Mouse (Mus musculus) heart, adult 2 months (tissue): ENCODE results near the gene Lmtk3. TPM values are rescaled to one million over a fixed set of nuclear protein-coding genes. Genes with fewer than 3 reads are reported as not detected.

ENCODE experiments used
- DNase-seq, 2 experiments: peaks; one replicate each; pipeline ENCODE4 v3.0.0; 2021
- H3K27ac ChIP-seq: fragments of 200-600 bp; 2 replicates; pipeline ENCODE4 v1.8.1; 2022
- H3K27me3 ChIP-seq: fragments of 200-500 bp; 2 replicates; pipeline ENCODE4 v1.6.1; 2012; ENCODE audit warnings: mild to moderate bottlenecking, low read length, inconsistent platforms, mixed read lengths; ENCODE audit not compliant: control insufficient read depth, insufficient read depth
- H3K36me3 ChIP-seq: fragments of 200-500 bp; 2 replicates; pipeline ENCODE4 v1.6.1; 2012; ENCODE audit warnings: low read length, inconsistent platforms; ENCODE audit not compliant: control insufficient read depth, insufficient read depth
- H3K4me1 ChIP-seq: fragments of 200-500 bp; 2 replicates; pipeline ENCODE4 v1.6.1; 2011; ENCODE audit warnings: low read length; ENCODE audit not compliant: control insufficient read depth, insufficient read depth
- H3K4me3 ChIP-seq: fragments of 200-600 bp; 2 replicates; pipeline ENCODE4 v1.8.1; 2022
- H3K79me2 ChIP-seq: fragments of 200-500 bp; replicated peaks from 2 replicates; pipeline ENCODE4 v1.6.1; 2012; ENCODE audit warnings: mild to moderate bottlenecking, inconsistent platforms, low read length, moderate library complexity, mixed read lengths; ENCODE audit not compliant: control insufficient read depth, insufficient read depth
- H3K9ac ChIP-seq: fragments of 200-500 bp; 2 replicates; pipeline ENCODE4 v1.6.1; 2012; ENCODE audit warnings: low read depth, mild to moderate bottlenecking, control low read depth, inconsistent platforms, low read length, mixed read lengths
- CTCF ChIP-seq: fragments of 200-600 bp; IDR thresholded peaks from 2 replicates; pipeline ENCODE4 v1.8.1; 2022; ENCODE audit warnings: antibody characterized with exemption, mild to moderate bottlenecking, moderate library complexity
- EP300 ChIP-seq: fragments of 200-500 bp; IDR thresholded peaks from 2 replicates; pipeline ENCODE4 v1.6.1; 2011; ENCODE audit warnings: low read depth, low read length, control low read depth; ENCODE audit not compliant: insufficient read depth
- POLR2A ChIP-seq: fragments of 200-500 bp; IDR thresholded peaks from 2 replicates; pipeline ENCODE4 v1.6.1; 2011; ENCODE audit warnings: mild to moderate bottlenecking, low read depth, low read length, control low read depth; ENCODE audit not compliant: insufficient read depth
- WGBS: fragments of 180-500 bp; shearing (Covaris S2); methylation state at CpG from one replicate; pipeline ENCODE4 v1.1.7; 2018; 5-methylcytosine and 5-hydroxymethylcytosine counted together
- intact Hi-C: fragments of 180-260 bp; cut with DNase I; formaldehyde crosslinking; loops from one replicate; pipeline ENCODE4 v1.15.1; 2025
- polyA plus RNA-seq: library from polyadenylated mRNA; depleted of rRNA; stranded (reverse); fragments of >200 nt; gene quantifications from 2 replicates; pipeline ENCODE4 v1.2.3, GENCODE M21; 2012
- total RNA-seq, 2 experiments: library from RNA; stranded (reverse); gene quantifications; 2 replicates each; pipeline ENCODE4 v1.2.3; 2021

Lmtk3 gene
- total and polyA plus RNA-seq, 3 experiments = 0.14 to 0.18 TPM; not detected in 1

DNA sequence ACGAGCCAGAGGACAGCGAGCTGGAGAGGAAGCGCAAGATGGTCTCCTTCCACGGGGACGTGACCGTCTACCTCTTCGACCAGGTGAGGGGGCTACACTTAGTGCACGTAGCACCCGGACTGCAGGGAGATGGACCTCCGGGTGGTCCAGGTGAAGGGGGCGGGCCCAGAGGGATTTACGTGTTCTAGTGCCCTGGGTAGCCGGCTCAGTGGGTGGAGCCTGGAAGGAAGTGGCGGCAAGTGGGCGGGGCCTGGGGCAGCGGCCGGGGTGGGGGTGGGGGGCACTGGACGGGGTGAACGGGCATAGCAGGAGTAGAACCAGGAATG lies 14.9 kb downstream of the Lmtk3 start:
- no peak for DNase-seq
- Histone ChIP-seq H3K9ac (peak overlapping the region; percentile 55), H3K4me3 (peak overlapping the region; percentile 41), H3K36me3 (no peaks in the 10 kb centered on the region), H3K27ac (no peak overlapping the region), H3K27me3 (peaks cover 9% of the 10 kb centered on the region), H3K4me1 (peaks cover 5% of the 10 kb centered on the region), H3K79me2 (no peaks in the 10 kb centered on the region)
- intact Hi-C loops = no loop called here
- TF ChIP-seq CTCF (no peak), EP300 (no peak), POLR2A (no peak)
- WGBS = 2% methylated on average over 19 of the region's 19 CpGs

DNA sequence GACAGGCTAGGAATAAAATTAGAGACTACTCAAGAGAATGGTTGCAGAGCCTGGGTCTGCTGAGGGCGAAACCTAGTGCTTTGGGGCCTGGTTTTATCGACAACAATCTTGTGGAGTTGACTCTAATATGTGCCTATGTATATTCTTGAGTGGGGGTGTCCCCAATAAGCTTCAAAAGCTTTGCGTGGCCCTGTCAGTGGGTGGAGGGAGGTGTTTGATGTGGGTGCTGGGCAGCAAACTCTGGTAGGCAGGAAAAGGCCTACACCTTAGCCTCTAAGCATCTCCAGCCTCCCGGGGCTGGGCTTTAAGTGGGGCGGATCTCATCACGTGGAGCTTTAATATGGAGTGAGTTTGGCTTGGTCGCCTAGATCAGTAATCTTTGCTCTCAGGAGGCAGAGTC lies 15.4 kb downstream of the Lmtk3 start:
- intact Hi-C loops = no loop called here
- H3K4me3 ChIP-seq = no peak overlapping the region
- H3K27me3 ChIP-seq = peaks cover 9% of the 10 kb centered on the region
- WGBS = 62% methylated on average over 7 of the region's 7 CpGs
- H3K36me3 ChIP-seq = no peaks in the 10 kb centered on the region
- H3K9ac ChIP-seq = no peak overlapping the region
- peaks cover 5% of the 10 kb centered on the region for H3K4me1 ChIP-seq
- no peak overlapping the region for H3K27ac ChIP-seq
- H3K79me2 ChIP-seq = no peaks in the 10 kb centered on the region
- DNase-seq = no peak
- TF ChIP-seq CTCF (no peak), EP300 (no peak), POLR2A (no peak)

DNA sequence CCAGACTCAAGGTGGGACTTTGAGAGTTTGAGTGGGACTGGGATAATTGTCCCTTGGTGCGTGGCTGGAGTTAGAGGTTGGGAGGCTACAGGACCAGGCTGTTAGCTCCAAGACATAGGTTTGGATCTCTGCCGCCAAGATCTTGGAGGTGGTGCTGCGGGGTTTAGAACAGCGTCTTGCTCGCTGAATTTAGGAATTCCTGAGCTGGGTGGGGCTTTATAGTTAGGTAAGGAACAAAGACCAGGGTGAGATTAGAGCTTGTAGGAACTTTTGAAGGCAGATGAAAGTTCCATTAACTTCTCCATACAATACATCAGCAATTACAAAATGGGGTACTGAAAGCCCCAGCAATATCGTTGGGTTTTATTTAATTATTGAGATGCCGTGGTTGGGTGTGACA lies 16.5 kb downstream of the Lmtk3 start:
- Histone ChIP-seq H3K9ac (no peak overlapping the region), H3K27me3 (peaks cover 9% of the 10 kb centered on the region), H3K27ac (no peak overlapping the region), H3K79me2 (no peaks in the 10 kb centered on the region), H3K4me1 (peaks cover 5% of the 10 kb centered on the region), H3K36me3 (no peaks in the 10 kb centered on the region), H3K4me3 (no peak overlapping the region)
- TF ChIP-seq EP300 (no peak), POLR2A (no peak), CTCF (no peak)
- intact Hi-C loops = loop anchor here (5.0 to 10.0 kb wide), 2 partner anchors 137 to 335 kb away; partner anchors contain the start of gene Bax
- WGBS = 32% methylated on average over 7 of the region's 7 CpGs
- no peak for DNase-seq

DNA sequence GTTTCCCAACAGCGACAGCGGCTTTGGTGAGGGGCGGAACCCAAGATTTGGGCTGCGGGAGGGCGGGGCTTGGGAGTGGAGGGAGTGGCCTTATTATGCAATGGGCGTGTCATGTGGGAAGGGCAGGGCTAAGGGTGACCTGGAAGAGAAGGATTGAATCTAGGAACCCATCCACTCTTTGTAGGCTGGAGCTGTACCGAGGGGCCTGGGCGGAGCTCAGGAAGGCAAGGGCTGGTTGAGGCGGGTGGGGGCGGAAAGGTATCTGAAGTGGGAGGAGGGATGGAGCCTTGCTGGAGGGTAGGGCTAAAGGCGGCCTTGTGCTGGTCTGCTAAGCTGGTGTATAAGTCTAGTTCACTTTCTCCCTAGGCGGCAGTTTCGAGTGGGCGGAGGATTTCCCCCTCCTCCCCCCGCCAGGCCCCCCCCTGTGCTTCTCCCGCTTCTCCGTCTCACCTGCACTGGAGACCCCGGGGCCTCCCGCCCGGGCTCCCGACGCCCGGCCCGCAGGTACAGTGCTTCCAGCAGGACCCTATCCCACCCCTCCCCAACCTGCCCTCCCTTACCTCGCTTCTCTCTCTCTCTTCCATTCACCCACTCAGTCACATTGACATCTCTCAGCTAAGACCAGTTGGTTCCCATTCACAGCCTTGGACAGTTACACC lies 17.1 kb downstream of the Lmtk3 start:
- Histone ChIP-seq H3K27ac (no peak overlapping the region), H3K9ac (peak overlapping the region; percentile 53; the same call in 1 of the 2 replicates), H3K4me1 (peaks cover 5% of the 10 kb centered on the region), H3K79me2 (no peaks in the 10 kb centered on the region), H3K36me3 (no peaks in the 10 kb centered on the region), H3K27me3 (peaks cover 9% of the 10 kb centered on the region), H3K4me3 (peak overlapping the region; percentile 49)
- 3% methylated on average over 20 of the region's 25 CpGs for WGBS
- TF ChIP-seq EP300 = no peak
- TF ChIP-seq POLR2A = no peak
- TF ChIP-seq CTCF = no peak
- peak in 1 of 2 experiments; percentile 40 for DNase-seq
- intact Hi-C loops = loop anchor here (1.0 to 10.0 kb wide), 3 partner anchors 61 to 336 kb away; partner anchors contain the start of gene Bax

DNA sequence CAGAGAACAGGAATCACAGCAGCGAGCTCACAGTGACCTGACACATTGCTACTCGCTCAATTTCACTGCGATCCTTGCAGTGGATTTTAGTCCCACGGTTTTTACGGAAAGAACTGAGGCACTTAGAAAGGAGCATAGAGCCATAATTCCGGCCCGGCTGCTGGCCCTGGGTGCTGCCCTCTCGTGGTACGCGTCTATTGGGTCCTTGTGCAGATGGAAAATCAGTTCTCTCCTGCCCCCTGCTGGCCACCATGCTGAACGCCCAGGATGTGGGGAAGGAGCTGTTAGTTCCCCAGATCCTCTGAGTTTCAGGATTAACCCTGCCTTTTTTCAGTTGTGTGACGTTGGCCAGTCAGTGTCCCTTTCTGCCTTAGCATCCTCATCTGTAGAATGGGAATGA lies 17.8 kb downstream of the Lmtk3 start:
- Histone ChIP-seq H3K36me3 (no peaks in the 10 kb centered on the region), H3K79me2 (no peaks in the 10 kb centered on the region), H3K27ac (no peak overlapping the region), H3K4me1 (peaks cover 5% of the 10 kb centered on the region), H3K9ac (peak overlapping the region; percentile 53), H3K4me3 (peak overlapping the region; percentile 49), H3K27me3 (peaks cover 9% of the 10 kb centered on the region)
- intact Hi-C loops = loop anchor here (1.0 to 10.0 kb wide), 3 partner anchors 62 to 337 kb away; partner anchors contain the start of gene Bax
- WGBS = under 1% methylated on average over 12 of the region's 12 CpGs
- TF ChIP-seq CTCF (no peak), POLR2A (no peak), EP300 (peak; percentile 94)
- DNase-seq = peak; percentile 89 to 92

DNA sequence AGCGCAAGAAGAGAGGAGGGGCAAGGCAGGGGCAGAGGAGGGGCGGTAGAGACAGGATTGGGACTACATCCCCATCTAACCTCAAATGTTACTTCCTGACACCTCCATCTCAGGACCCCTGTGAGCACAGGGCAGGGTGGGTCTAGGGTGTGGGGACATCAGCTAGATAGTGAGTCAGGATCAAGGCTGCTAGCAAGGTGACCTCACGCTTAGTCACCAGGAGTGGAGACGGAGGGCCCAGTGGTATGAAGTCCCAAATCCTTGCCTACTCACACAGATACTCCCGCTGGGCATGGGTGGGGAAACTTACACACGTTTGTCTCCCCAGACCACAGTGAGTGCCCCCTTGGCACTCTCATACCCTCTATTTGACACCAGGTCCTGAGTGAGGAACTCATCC lies 19.0 kb downstream of the Lmtk3 start:
- intact Hi-C loops = loop anchor here (5.0 to 10.0 kb wide), 2 partner anchors 135 to 338 kb away; partner anchors contain the start of gene Bax
- H3K36me3 ChIP-seq = no peaks in the 10 kb centered on the region
- H3K4me3 ChIP-seq = no peak overlapping the region
- WGBS = 86% methylated on average over 6 of the region's 6 CpGs
- TF ChIP-seq EP300 (no peak), POLR2A (no peak), CTCF (no peak)
- peaks cover 5% of the 10 kb centered on the region for H3K4me1 ChIP-seq
- peaks cover 7% of the 10 kb centered on the region for H3K27me3 ChIP-seq
- no peak for DNase-seq
- H3K27ac ChIP-seq = no peak overlapping the region
- no peaks in the 10 kb centered on the region for H3K79me2 ChIP-seq
- H3K9ac ChIP-seq = no peak overlapping the region
